Comparison of ENCODE assay signal across 9 mouse cellular contexts in genomic region chrX:103704024-103704423, GRCm38 (mm10).
DNase-seq lines count a peak whose midpoint lies in the region; ATAC-seq and TF ChIP-seq lines count a peak whose summit lies in the region.
"Had no signal": no experiment of that assay in that cellular context is flagged by ENCODE, and none has a peak within 500 bp of the region (broad histone marks: within the 10 kb centered on the region; RNA-seq: fewer than 3 reads in every experiment).

No protein-coding gene starts in this region.

- H3K4me3 ChIP-seq in lung, postnatal 0 days (ENCODE audit: low read depth, low read length): no peak overlapping the region

- H3K9me3 ChIP-seq in lung, postnatal 0 days (ENCODE audit: low read length): no peaks in the 10 kb centered on the region

- no peaks in the 10 kb centered on the region for H3K27me3 ChIP-seq in lung, postnatal 0 days (replicated peaks; ENCODE audit: insufficient read depth, low read length)

- H3K27ac ChIP-seq in lung, postnatal 0 days (ENCODE audit: low read length): no peak overlapping the region
- H3K27ac ChIP-seq: macrophage had no signal

- WGBS in lung, postnatal 0 days: 45% methylated on average over 4 of the region's 4 CpGs

- no peak for ATAC-seq in lung, postnatal 0 days

- TF ChIP-seq EP300 in lung, postnatal 0 days (IDR thresholded peaks at IDR 0.05): no peak

- no peaks in the 10 kb centered on the region for H3K36me3 ChIP-seq in lung, postnatal 0 days (ENCODE audit: insufficient read depth, low read length)

- peak; percentile 29 for DNase-seq in kidney, adult 9 months
- no peak for DNase-seq in kidney, adult 11 months
- DNase-seq in MN1 (ENCODE audit: low spot score): peak; percentile 21
- DNase-seq in adrenal gland, adult 8-10 months: peak; percentile 11
- peak; percentile 23 for DNase-seq in lung, postnatal 0 days (ENCODE audit: low spot score)
- no peak for DNase-seq in urinary bladder, postnatal 10 days (ENCODE audit: low spot score)
- DNase-seq in cerebellum, adult 11 months: no peak
- DNase-seq in heart, adult 11 months: no peak

- TF ChIP-seq CTCF in lung, postnatal 0 days (IDR thresholded peaks at IDR 0.05): no peak

- no peak overlapping the region for H3K4me2 ChIP-seq in lung, postnatal 0 days (replicated peaks; ENCODE audit: low read depth, low read length)

- H3K9ac ChIP-seq in lung, postnatal 0 days (replicated peaks; ENCODE audit: low read depth): no peak overlapping the region

- H3K4me1 ChIP-seq in lung, postnatal 0 days (ENCODE audit: insufficient read depth, low read depth, low read length): no peaks in the 10 kb centered on the region

Comparison
In these comparisons a context has a peak if more than half of its experiments do, and no peak if none do; other contexts are left out.
1. DNase-seq: peak in kidney, adult 9 months (single experiment), MN1 (single experiment), adrenal gland, adult 8-10 months (single experiment) and lung, postnatal 0 days (single experiment); none in kidney, adult 11 months (single experiment), urinary bladder, postnatal 10 days (single experiment), cerebellum, adult 11 months (single experiment) and heart, adult 11 months (single experiment).